Mouse (Mus musculus) lung, postnatal 0 days (tissue): Measurements from ENCODE around the gene Cst13.

Source experiments
- CTCF ChIP-seq: IDR thresholded peaks from 2 replicates; pipeline ENCODE4 v1.5.1; 2016; ENCODE audit warnings: antibody characterized with exemption, mild to moderate bottlenecking
- EP300 ChIP-seq: IDR thresholded peaks from 2 replicates; pipeline ENCODE4 v1.6.1; 2016; ENCODE audit warnings: antibody characterized with exemption, mild to moderate bottlenecking, control low read depth

- TF ChIP-seq CTCF: no peak
- no peak for TF ChIP-seq EP300
Measured at GRCm38 (mm10) chr2:148819909-148820308, at the start of gene Cst13.
